Mouse (Mus musculus) kidney, postnatal 10 days (tissue): ENCODE measurements at regions not wholly inside any gene's neighbourhood (a gene's known extent, or its start where the extent isn't known, plus 50 kb on each side); places are given as distances from the start of the nearest gene placed in this dataset.

Experiments
- DNase-seq: peaks from one replicate; pipeline ENCODE4 v3.0.0; 2021; ENCODE audit warnings: mixed read lengths

DNA sequence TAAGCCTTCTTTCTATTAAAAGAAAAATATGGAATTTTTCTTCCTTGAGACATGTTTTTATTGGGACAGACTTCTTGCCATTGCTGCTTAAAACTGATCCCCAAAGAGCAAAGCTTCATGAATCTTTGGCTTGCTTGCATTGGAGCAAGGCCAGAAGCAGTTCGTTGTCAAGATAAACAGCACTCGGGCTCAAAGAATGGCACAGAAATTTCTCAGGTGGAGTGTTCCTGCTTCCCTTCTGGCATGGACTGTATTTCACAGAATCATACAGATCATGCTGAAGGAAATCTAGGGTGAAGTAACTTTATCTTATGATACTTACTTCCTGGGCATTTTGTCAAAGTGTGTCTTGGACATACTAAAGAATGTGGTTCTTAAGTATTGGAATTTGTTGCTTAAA is 77.0 kb upstream of the Mmadhc start:
- peak; percentile 47 for DNase-seq

DNA sequence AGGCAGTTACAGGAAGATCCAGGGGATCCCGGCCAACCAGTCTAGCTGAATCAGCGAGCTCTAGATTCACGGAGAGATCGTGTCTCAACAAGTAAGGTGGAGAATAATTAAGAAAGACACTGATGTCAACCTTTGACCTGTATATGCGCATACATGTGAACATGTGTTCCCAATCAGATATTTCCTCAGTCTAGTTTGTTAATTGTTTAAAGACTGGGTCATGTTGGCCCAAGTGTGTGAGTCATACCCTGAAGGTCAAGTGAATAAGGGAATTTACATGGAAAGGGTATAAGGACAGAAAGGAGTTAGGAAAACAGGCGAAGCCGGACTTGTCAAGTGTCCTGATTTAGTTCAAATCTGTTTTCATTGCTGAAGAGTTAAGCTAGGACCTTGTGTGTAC is 76.4 kb upstream of the Mmadhc start:
- no peak for DNase-seq

- DNase-seq, result no peak
These were observed 72.2 kb upstream of the Mmadhc start for GRCm38 (mm10) chr2:50368831-50369230.

DNA sequence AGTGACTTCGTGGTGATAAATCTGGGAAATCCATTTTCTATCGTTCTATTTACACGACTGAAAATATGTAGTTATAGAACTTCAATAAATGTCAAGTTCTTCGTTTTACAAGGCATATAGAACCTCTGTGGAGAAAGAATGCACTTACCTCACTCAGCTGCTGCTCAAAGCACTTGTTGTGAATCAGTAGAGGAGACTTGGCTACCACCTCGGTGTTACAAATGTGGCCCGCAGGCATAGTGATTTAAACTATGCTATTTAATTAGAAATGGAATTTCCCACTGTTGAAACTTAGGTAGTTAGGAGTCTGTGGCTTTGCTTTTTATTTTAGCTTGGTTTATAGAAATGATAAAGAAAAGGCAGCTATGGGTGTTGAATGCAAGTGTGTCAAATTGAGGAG is 71.8 kb upstream of the Mmadhc start:
- peak; percentile 13 for DNase-seq

DNA sequence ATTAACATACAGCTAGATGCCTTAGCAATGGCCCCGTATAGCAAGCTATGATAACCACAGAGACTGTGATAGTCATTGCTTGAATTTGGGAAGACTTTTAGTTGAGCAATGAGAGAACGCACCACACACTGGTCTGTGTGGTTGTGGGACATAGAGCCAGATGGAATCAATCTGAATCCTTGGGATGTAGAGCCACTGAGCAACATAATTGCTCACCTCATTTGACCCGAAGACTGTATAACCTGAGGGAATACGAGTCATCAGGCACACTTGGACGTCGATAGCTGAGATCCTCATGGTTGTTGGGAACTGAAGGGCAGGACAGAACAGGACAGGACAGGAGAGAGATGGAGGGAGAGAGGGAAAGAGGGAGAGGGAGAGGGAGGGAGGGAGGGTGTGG is 68.6 kb upstream of the Mmadhc start:
- no peak for DNase-seq

GRCm38 (mm10) chr2:50356089-50356488 is 59.5 kb upstream of the Mmadhc start:
- DNase-seq, result no peak

GRCm38 (mm10) chr2:50347486-50348265 is 51.1 kb upstream of the Mmadhc start:
- peak; percentile 57 for DNase-seq
